In the genomic region with DNA sequence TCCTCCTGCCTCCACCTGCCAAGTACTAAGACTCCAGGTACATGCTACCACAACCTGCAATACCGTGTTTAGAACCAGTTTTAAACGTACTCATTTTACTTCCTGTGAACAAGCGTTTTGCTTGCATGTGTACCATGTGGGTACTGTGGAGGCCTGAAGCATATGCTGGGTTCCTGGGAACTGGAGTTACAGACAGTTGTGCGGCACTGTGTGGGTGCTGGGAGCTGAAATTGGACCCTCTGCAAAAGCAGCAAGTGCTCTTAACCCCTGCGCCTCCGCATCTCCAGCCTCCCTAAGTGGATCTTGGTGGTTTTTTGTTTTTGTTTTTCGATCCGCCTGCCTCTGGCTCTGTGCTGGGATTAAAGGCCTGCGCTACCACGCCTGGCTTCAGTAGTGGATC, we compare ENCODE assay signal across 19 mouse cellular contexts. TPM values are rescaled to one million over a fixed set of nuclear protein-coding genes. Genes with fewer than 3 reads are reported as not detected.
"Had no signal": no experiment of that assay in that cellular context is flagged by ENCODE, and none has a peak within 500 bp of the region (broad histone marks: within the 10 kb centered on the region; RNA-seq: fewer than 3 reads in every experiment).

No protein-coding gene starts in this region.

- ATAC-seq: liver, postnatal 0 days; lung, postnatal 0 days; midbrain, embryonic 13.5 days; midbrain, embryonic 15.5 days had no signal

- DNase-seq: liver, postnatal 0 days; lung, adult 2 months; lung, postnatal 14 days; lung, postnatal 36 days; right cerebral cortex, postnatal 14 days; thymus, adult 2 months; thymus, postnatal 25 days; thymus, postnatal 4 days had no signal

- H3K9me3 ChIP-seq: lung, embryonic 15.5 days; megakaryocyte, embryonic 14.5 days; midbrain, embryonic 13.5 days; midbrain, embryonic 15.5 days; neural tube, embryonic 12.5 days; stomach, embryonic 15.5 days had no signal

- H3K4me3 ChIP-seq: lung, embryonic 15.5 days; megakaryocyte, embryonic 14.5 days; midbrain, embryonic 13.5 days; midbrain, embryonic 15.5 days; neural tube, embryonic 12.5 days; stomach, embryonic 15.5 days had no signal

- H3K4me1 ChIP-seq: lung, embryonic 15.5 days; neural tube, embryonic 12.5 days had no signal

- H3K27ac ChIP-seq: lung, embryonic 15.5 days; macrophage; midbrain, embryonic 13.5 days; midbrain, embryonic 15.5 days; neural tube, embryonic 12.5 days; stomach, embryonic 15.5 days; stomach, postnatal 0 days had no signal

- H3K36me3 ChIP-seq: lung, embryonic 15.5 days; midbrain, embryonic 13.5 days; midbrain, embryonic 15.5 days; neural tube, embryonic 12.5 days; stomach, embryonic 15.5 days had no signal

RNA-seq across cellular contexts. Expression of a gene that starts 6.3 kb away (rescaled TPM):
- total RNA-seq: megakaryocyte progenitor cell, adult 5-6 weeks; monocyte, adult 5-6 weeks had no signal
